ENCODE assay signal across 8 mouse cellular contexts in genomic region chr12:76954698-76955423, GRCm38 (mm10). TPM values are rescaled to one million over a fixed set of nuclear protein-coding genes. Genes with fewer than 3 reads are reported as not detected.
A peak's percentile ranks its signal among the peaks of the same experiment; 100 is the strongest.
DNase-seq lines count a peak whose midpoint lies in the region; ATAC-seq lines count a peak whose summit lies in the region.

No protein-coding gene starts in this region.

- no peaks in the 10 kb centered on the region for H3K9me3 ChIP-seq in heart, embryonic 16.5 days (replicated peaks; ENCODE audit: control insufficient read depth, low read length)
- H3K9me3 ChIP-seq in midbrain, embryonic 16.5 days (replicated peaks; ENCODE audit: control insufficient read depth, low read length, poor library complexity, severe bottlenecking): no peaks in the 10 kb centered on the region

- no peaks in the 10 kb centered on the region for H3K27me3 ChIP-seq in heart, embryonic 16.5 days (ENCODE audit: control insufficient read depth, insufficient read depth, low read length)
- H3K27me3 ChIP-seq in midbrain, embryonic 16.5 days (ENCODE audit: control insufficient read depth, insufficient read depth, low read depth, low read length): no peaks in the 10 kb centered on the region

- WGBS in heart, embryonic 16.5 days: 50% methylated on average over 10 of the region's 10 CpGs
- 78% methylated on average over 10 of the region's 10 CpGs for WGBS in midbrain, embryonic 16.5 days

- peak; percentile 49 for ATAC-seq in heart, embryonic 16.5 days (replicated peaks; ENCODE audit: extremely low read depth, insufficient read depth, low FRiP score)
- ATAC-seq in midbrain, embryonic 16.5 days: peak; percentile 67

- H3K4me2 ChIP-seq in heart, embryonic 16.5 days (ENCODE audit: low read depth, low read length): no peak overlapping the region
- no peak overlapping the region for H3K4me2 ChIP-seq in midbrain, embryonic 16.5 days (ENCODE audit: low read length)

- H3K9ac ChIP-seq in heart, embryonic 16.5 days (ENCODE audit: low read length): no peak overlapping the region
- H3K9ac ChIP-seq in midbrain, embryonic 16.5 days (ENCODE audit: low read depth, low read length): no peak overlapping the region

- H3K27ac ChIP-seq in heart, embryonic 16.5 days (ENCODE audit: low read length): peak overlapping the region; percentile 49
- H3K27ac ChIP-seq in midbrain, embryonic 16.5 days (ENCODE audit: low read length): no peak overlapping the region

- H3K36me3 ChIP-seq in heart, embryonic 16.5 days (ENCODE audit: control insufficient read depth, insufficient read depth): peaks cover 42% of the 10 kb centered on the region
- H3K36me3 ChIP-seq in midbrain, embryonic 16.5 days (ENCODE audit: control insufficient read depth, insufficient read depth, low read length): peaks cover 27% of the 10 kb centered on the region

- peaks cover 17% of the 10 kb centered on the region for H3K4me1 ChIP-seq in heart, embryonic 16.5 days (ENCODE audit: control insufficient read depth, insufficient read depth, low read length)
- H3K4me1 ChIP-seq in midbrain, embryonic 16.5 days (ENCODE audit: control insufficient read depth, insufficient read depth, low read length): no peaks in the 10 kb centered on the region

- H3K4me3 ChIP-seq in heart, embryonic 16.5 days (ENCODE audit: low read length): no peak overlapping the region
- H3K4me3 ChIP-seq in midbrain, embryonic 16.5 days (ENCODE audit: low read depth, low read length): no peak overlapping the region

- peak; percentile 71 for DNase-seq in layer of hippocampus, adult 11-12 months (ENCODE audit: low spot score)
- no peak for DNase-seq in layer of hippocampus, adult 9-10 months (ENCODE audit: low spot score)
- peak; percentile 94 to 95 for DNase-seq in cerebellum, postnatal 10 days
- peak; percentile 79 to 83 for DNase-seq in layer of hippocampus, adult 8-10 months (ENCODE audit: low spot score in 2 of 2)
- DNase-seq in urinary bladder, postnatal 10 days (ENCODE audit: low spot score): peak; percentile 25
- no peak for DNase-seq in spleen, postnatal 4 days (ENCODE audit: low spot score in 2 of 2)

RNA-seq across cellular contexts. Expression of gene Max, which starts 7.1 kb away (rescaled TPM):
- 6.9 and 11.6 TPM in 2 replicates for polyA plus RNA-seq in heart, embryonic 16.5 days (2015; fragmentation: Nextera tagmentation; extraction: Ambion mirVana)
- 10 to 100 TPM; 70.9 to 85.2 (median 79.5) TPM for total RNA-seq in layer of hippocampus, adult 8-10 months (2022)
- 18.4 and 21.7 TPM in 2 replicates for polyA plus RNA-seq in midbrain, embryonic 16.5 days (2015; fragmentation: Nextera tagmentation; extraction: Ambion mirVana)

Comparison
In these comparisons a context has a peak if more than half of its experiments do, and no peak if none do; other contexts are left out.
1. DNase-seq: peak in layer of hippocampus, adult 11-12 months (single experiment), cerebellum, postnatal 10 days (2 of 2), layer of hippocampus, adult 8-10 months (2 of 2) and urinary bladder, postnatal 10 days (single experiment); none in layer of hippocampus, adult 9-10 months (single experiment) and spleen, postnatal 4 days (0 of 2).